Mouse (Mus musculus) urinary bladder, postnatal 36 days (tissue): Measurements from ENCODE around the gene C2cd4a.

Experiments
- DNase-seq, 2 experiments: peaks; one replicate each; pipeline ENCODE4 v3.0.0; 2022; ENCODE audit warnings: low spot score in 2 of 2, mixed read lengths in 1 of 2

The C2cd4a gene

DNA sequence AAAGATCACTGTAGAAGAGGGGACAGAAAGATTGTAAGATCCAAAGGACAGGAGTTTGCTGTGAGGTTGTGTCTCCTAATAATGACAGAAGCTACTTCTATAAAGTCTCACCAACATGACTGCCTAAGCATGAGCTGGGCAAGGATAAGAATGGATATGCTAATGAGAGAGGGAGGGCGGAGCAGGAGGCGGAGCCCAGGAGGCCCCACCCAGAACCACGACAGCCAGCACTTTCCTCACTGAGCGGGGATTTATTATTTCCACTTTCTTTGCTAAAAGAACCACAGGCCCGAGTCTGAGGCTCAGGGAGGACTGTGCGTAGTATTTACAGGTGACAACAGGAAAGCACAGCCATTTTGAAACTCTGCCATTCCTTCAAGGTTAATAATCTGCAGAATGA is 44.5 kb downstream of the C2cd4a start:
- no peak for DNase-seq

DNA sequence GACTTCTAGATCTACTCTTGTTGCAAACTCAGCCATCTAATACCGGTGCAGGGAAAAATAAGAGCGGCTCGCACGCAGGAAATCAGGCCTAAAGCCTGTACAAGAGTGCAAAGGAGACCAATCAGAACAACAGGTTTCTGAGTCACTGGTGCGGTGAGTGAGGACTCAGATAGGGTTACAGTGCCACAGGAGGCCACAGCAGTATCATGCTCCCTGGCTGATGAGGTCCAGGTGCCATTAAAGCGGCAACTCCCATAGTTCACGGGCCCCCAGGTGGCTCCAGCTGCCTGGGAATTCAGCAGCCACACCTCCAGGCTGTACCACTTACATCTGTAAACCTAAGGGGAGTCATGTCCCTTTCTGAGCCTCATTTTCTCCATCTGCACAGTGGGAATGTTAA is 45.8 kb downstream of the C2cd4a start:
- DNase-seq, result no peak

DNA sequence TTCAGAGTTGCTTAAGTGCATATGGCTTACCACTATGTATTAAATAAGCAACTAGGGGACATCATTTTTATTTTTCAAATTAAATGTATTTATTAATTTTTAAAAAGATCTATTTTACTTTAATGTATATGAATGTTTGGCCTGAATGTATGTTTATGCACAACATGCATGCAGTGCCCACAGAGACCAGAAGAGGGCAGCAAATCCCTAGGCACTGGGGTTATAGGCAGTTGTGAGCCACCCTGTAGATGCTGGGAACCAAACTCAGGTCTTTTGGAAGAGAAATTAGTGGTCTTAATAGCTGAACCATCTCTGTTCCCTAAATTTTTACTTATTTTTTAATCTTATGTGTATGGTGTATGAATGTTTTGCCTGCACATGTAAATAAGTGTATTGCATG is 48.2 kb downstream of the C2cd4a start:
- no peak for DNase-seq

DNA sequence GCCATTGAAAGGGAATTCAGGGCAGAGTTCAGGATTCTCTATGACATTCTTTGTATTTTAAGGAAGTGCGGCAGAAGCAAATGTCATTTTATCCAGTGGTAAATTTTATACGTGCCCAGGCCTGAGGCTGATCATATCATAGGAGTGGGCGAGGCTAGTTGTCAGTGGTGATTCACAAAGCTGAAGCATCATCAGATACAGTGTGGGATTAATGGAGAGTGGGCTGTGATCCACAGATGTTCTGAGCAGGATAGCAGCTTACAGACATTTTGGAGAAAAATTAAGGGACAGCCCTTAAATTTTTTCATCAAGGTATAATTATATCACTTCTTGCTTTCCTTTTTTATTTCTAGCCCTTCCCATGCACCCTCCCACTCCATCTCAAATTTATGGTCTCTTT is 48.7 kb downstream of the C2cd4a start:
- DNase-seq, result no peak

DNA sequence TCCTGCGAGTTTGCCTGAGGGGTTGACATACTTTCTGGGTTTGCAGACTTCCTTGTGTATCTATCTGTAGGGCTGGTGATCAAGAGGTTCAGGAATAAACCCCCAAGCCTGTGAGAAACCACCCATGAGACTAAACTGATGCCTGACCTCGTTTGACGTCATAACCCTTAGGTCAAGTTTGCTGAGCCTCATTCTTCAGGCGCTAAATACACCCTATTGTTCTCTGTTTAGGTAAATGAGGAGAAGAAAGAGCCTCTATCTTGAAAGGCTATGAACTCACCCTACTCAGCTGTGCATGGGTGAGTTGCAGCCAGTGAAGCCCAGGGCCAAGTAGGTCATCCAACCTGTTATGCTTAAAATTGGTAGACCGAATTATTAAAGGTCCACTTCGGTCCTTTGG is 49.3 kb downstream of the C2cd4a start:
- no peak for DNase-seq
